ENCODE assay signal across 14 mouse cellular contexts in genomic region chr2:135968159-135968558, GRCm38 (mm10).
DNase-seq lines count a peak whose midpoint lies in the region; ATAC-seq and TF ChIP-seq lines count a peak whose summit lies in the region.
"Had no signal": no experiment of that assay in that cellular context is flagged by ENCODE, and none has a peak within 500 bp of the region (broad histone marks: within the 10 kb centered on the region; RNA-seq: fewer than 3 reads in every experiment).

No protein-coding gene starts in this region.

- H3K4me1 ChIP-seq in forebrain, embryonic 11.5 days (replicated peaks; ENCODE audit: control insufficient read depth, insufficient read depth, low read length): no peaks in the 10 kb centered on the region
- H3K4me1 ChIP-seq in forebrain, embryonic 16.5 days (replicated peaks; ENCODE audit: control insufficient read depth, insufficient read depth, low read length): no peaks in the 10 kb centered on the region
- H3K4me1 ChIP-seq in embryonic facial prominence, embryonic 14.5 days (ENCODE audit: control insufficient read depth, insufficient read depth, low read length): no peaks in the 10 kb centered on the region
- no peaks in the 10 kb centered on the region for H3K4me1 ChIP-seq in kidney, postnatal 0 days (replicated peaks; ENCODE audit: insufficient read depth, low read length)
- H3K4me1 ChIP-seq: embryonic facial prominence, embryonic 15.5 days; liver, embryonic 15.5 days had no signal

- no peak overlapping the region for H3K4me3 ChIP-seq in forebrain, embryonic 11.5 days (ENCODE audit: low read depth, low read length)
- H3K4me3 ChIP-seq in forebrain, embryonic 16.5 days (replicated peaks; ENCODE audit: low read length): no peak overlapping the region
- H3K4me3 ChIP-seq in embryonic facial prominence, embryonic 14.5 days (ENCODE audit: low read depth, low read length): no peak overlapping the region
- no peak overlapping the region for H3K4me3 ChIP-seq in kidney, postnatal 0 days (replicated peaks; ENCODE audit: low read depth, low read length)
- H3K4me3 ChIP-seq: embryonic facial prominence, embryonic 15.5 days; liver, embryonic 15.5 days had no signal

- H3K27ac ChIP-seq in forebrain, embryonic 11.5 days (ENCODE audit: low read depth, low read length): no peak overlapping the region
- no peak overlapping the region for H3K27ac ChIP-seq in forebrain, embryonic 16.5 days (ENCODE audit: low read length)
- no peak overlapping the region for H3K27ac ChIP-seq in embryonic facial prominence, embryonic 14.5 days (replicated peaks; ENCODE audit: low read depth, low read length)
- H3K27ac ChIP-seq in kidney, postnatal 0 days: no peak overlapping the region
- H3K27ac ChIP-seq: embryonic facial prominence, embryonic 15.5 days; liver, embryonic 15.5 days; stomach, postnatal 0 days had no signal

- ATAC-seq in forebrain, embryonic 11.5 days (replicated peaks; ENCODE audit: low FRiP score): peak; percentile 55; the same call in 1 of the 2 replicates
- ATAC-seq in forebrain, embryonic 16.5 days: no peak; the same call in 1 of the 2 replicates
- ATAC-seq in embryonic facial prominence, embryonic 14.5 days (ENCODE audit: low read depth): 0 out of 2 replicates have a peak, but pooled peaks have one; percentile 37
- ATAC-seq in kidney, postnatal 0 days (replicated peaks; ENCODE audit: low FRiP score, low read depth): peak; percentile 64; the same call in 1 of the 2 replicates

- no peaks in the 10 kb centered on the region for H3K9me3 ChIP-seq in forebrain, embryonic 11.5 days (ENCODE audit: control insufficient read depth, low read length)
- H3K9me3 ChIP-seq in forebrain, embryonic 16.5 days (ENCODE audit: control insufficient read depth, low read length): no peaks in the 10 kb centered on the region
- H3K9me3 ChIP-seq in embryonic facial prominence, embryonic 14.5 days (ENCODE audit: control insufficient read depth, low read length): no peaks in the 10 kb centered on the region
- H3K9me3 ChIP-seq in kidney, postnatal 0 days (replicated peaks; ENCODE audit: low read length): no peaks in the 10 kb centered on the region
- H3K9me3 ChIP-seq: embryonic facial prominence, embryonic 15.5 days; liver, embryonic 15.5 days had no signal

- TF ChIP-seq CTCF in kidney, postnatal 0 days (IDR thresholded peaks at IDR 0.05; ENCODE audit: low read depth): no peak

- no peak overlapping the region for H3K9ac ChIP-seq in forebrain, embryonic 11.5 days (ENCODE audit: low read length)
- no peak overlapping the region for H3K9ac ChIP-seq in forebrain, embryonic 16.5 days (replicated peaks; ENCODE audit: low read depth, low read length)
- H3K9ac ChIP-seq in embryonic facial prominence, embryonic 14.5 days (ENCODE audit: low read depth, low read length): no peak overlapping the region
- no peak overlapping the region for H3K9ac ChIP-seq in kidney, postnatal 0 days (ENCODE audit: low read depth, low read length)
- H3K9ac ChIP-seq: embryonic facial prominence, embryonic 15.5 days; liver, embryonic 15.5 days had no signal

- no peaks in the 10 kb centered on the region; the same call in 1 of the 2 replicates for H3K36me3 ChIP-seq in forebrain, embryonic 11.5 days (ENCODE audit: control insufficient read depth, insufficient read depth, low read length)
- H3K36me3 ChIP-seq in forebrain, embryonic 16.5 days (ENCODE audit: control insufficient read depth, insufficient read depth): no peaks in the 10 kb centered on the region
- H3K36me3 ChIP-seq in embryonic facial prominence, embryonic 14.5 days (ENCODE audit: control insufficient read depth, insufficient read depth, low read length): no peaks in the 10 kb centered on the region
- no peaks in the 10 kb centered on the region for H3K36me3 ChIP-seq in kidney, postnatal 0 days (ENCODE audit: insufficient read depth, low read length)
- H3K36me3 ChIP-seq: embryonic facial prominence, embryonic 15.5 days; liver, embryonic 15.5 days had no signal

- 45% methylated on average over 12 of the region's 12 CpGs for WGBS in forebrain, embryonic 11.5 days
- WGBS in forebrain, embryonic 16.5 days: 33% methylated on average over 12 of the region's 12 CpGs
- 50% methylated on average over 12 of the region's 12 CpGs for WGBS in embryonic facial prominence, embryonic 14.5 days
- WGBS in kidney, postnatal 0 days: 45% methylated on average over 12 of the region's 12 CpGs

- no peak for DNase-seq in forebrain, embryonic 11.5 days (ENCODE audit: low spot score)
- peak; percentile 90 for DNase-seq in brain, adult 2 months (ENCODE audit: low read depth, low spot score)
- peak; percentile 41 for DNase-seq in embryonic facial prominence, embryonic 14.5 days (ENCODE audit: low spot score)
- peak; percentile 32 for DNase-seq in kidney, postnatal 0 days (ENCODE audit: low spot score)
- no peak for DNase-seq in thymus, adult 18-20 months
- DNase-seq in testis, postnatal 10 days (ENCODE audit: low spot score): no peak
- DNase-seq in frontal cortex, adult 2 months (ENCODE audit: extremely low spot score in 1 of 2, low spot score in 1 of 2): no peak
- DNase-seq: adrenal gland, postnatal 14 days; B cell, adult 2 months; right cerebral cortex, postnatal 25 days had no signal

- H3K27me3 ChIP-seq in forebrain, embryonic 11.5 days (ENCODE audit: control insufficient read depth, insufficient read depth, low read length): no peaks in the 10 kb centered on the region
- H3K27me3 ChIP-seq in forebrain, embryonic 16.5 days (replicated peaks; ENCODE audit: control insufficient read depth, insufficient read depth, low read length): no peaks in the 10 kb centered on the region
- no peaks in the 10 kb centered on the region for H3K27me3 ChIP-seq in embryonic facial prominence, embryonic 14.5 days (replicated peaks; ENCODE audit: control insufficient read depth, insufficient read depth, low read length)
- H3K27me3 ChIP-seq in kidney, postnatal 0 days (ENCODE audit: insufficient read depth, low read length): no peaks in the 10 kb centered on the region
- H3K27me3 ChIP-seq: embryonic facial prominence, embryonic 15.5 days; liver, embryonic 15.5 days had no signal

- H3K4me2 ChIP-seq in forebrain, embryonic 11.5 days (ENCODE audit: low read depth, low read length, severe bottlenecking): no peak overlapping the region
- no peak overlapping the region for H3K4me2 ChIP-seq in forebrain, embryonic 16.5 days (ENCODE audit: low read length)
- H3K4me2 ChIP-seq in embryonic facial prominence, embryonic 14.5 days (ENCODE audit: low read depth, low read length): no peak overlapping the region
- no peak overlapping the region for H3K4me2 ChIP-seq in kidney, postnatal 0 days (ENCODE audit: low read length)
- H3K4me2 ChIP-seq: embryonic facial prominence, embryonic 15.5 days; liver, embryonic 15.5 days had no signal

Comparison
In these comparisons a context has a peak if more than half of its experiments do, and no peak if none do; other contexts are left out.
1. DNase-seq: peak in brain, adult 2 months (single experiment), embryonic facial prominence, embryonic 14.5 days (single experiment) and kidney, postnatal 0 days (single experiment); none in forebrain, embryonic 11.5 days (single experiment), thymus, adult 18-20 months (0 of 2), testis, postnatal 10 days (single experiment) and frontal cortex, adult 2 months (0 of 2).